Mouse (Mus musculus) liver, embryonic 14.5 days (tissue): ENCODE results near the gene Spink2.

Source experiments
- CTCF ChIP-seq: IDR thresholded peaks from 2 replicates; pipeline ENCODE4 v1.5.1; 2016; ENCODE audit warnings: antibody characterized with exemption, low read depth, control low read depth
- EP300 ChIP-seq: IDR thresholded peaks from 2 replicates; pipeline ENCODE4 v1.6.1; 2016; ENCODE audit warnings: antibody characterized with exemption, low read depth

DNA sequence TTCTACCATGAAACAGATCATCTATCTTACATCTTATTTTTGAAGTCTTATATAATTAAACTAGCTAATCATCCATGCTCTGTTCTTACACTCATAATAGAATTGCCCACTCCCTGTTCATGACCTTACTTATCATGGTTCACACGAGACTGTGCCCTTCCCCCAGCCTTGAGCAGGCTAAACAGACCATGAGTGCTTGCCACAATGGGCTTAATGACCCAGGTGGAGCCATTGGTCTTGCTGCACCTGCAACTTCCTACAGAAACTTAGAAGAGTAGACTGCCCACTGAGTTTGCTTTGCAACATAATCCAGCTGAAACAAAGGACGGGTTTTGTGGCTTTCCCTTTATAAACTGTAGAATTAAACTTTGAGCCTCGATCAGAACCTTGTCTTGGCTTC lies 22.5 kb downstream of the Spink2 start:
- TF ChIP-seq CTCF (no peak), EP300 (no peak)
